ENCODE assay signal across 17 mouse cellular contexts in the genomic region with DNA sequence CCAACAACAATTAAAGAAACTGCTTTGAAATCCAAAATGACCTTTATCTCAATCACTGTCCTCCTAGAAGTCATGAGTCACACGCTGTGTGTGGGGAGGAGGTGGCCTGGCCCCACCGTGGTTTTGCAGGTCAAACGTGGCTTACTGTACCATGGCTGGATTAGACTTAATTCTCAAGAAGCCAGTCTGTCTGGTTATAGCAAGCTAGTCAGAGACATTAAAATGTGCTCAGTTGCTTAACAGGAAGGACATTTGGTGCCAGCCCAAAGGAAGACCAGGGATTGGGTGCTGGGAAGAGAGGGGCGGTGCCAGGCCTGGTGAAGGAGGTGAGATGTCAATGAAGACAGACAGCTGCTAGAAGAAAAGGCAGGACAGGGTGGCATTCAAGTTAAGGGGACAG.
DNase-seq lines count a peak whose midpoint lies in the region; ATAC-seq and TF ChIP-seq lines count a peak whose summit lies in the region.
"Had no signal": no experiment of that assay in that cellular context is flagged by ENCODE, and none has a peak within 500 bp of the region (broad histone marks: within the 10 kb centered on the region; RNA-seq: fewer than 3 reads in every experiment).

No protein-coding gene starts in this region.

- WGBS in midbrain, postnatal 0 days, result 89% methylated on average over 4 of the region's 4 CpGs

- H3K27me3 ChIP-seq in midbrain, postnatal 0 days (ENCODE audit: insufficient read depth, low read length), result no peaks in the 10 kb centered on the region
- H3K27me3 ChIP-seq: lung, embryonic 15.5 days; midbrain, embryonic 13.5 days had no signal

- peak; percentile 19 to 56 for DNase-seq in urinary bladder, adult 18-20 months (ENCODE audit: low spot score in 2 of 2)
- no peak for DNase-seq in urinary bladder, postnatal 10 days (ENCODE audit: low spot score)
- DNase-seq in kidney, adult 11 months, result peak; percentile 30
- peak; percentile 21 to 23 for DNase-seq in kidney, postnatal 36 days
- DNase-seq in urinary bladder, postnatal 36 days (ENCODE audit: low spot score in 2 of 2), result peak; percentile 42 to 72
- DNase-seq in right cerebral cortex, postnatal 14 days, result no peak
- DNase-seq in midbrain, postnatal 0 days (ENCODE audit: low spot score), result no peak
- DNase-seq: cerebellum, adult 18-20 months; gastrocnemius, adult 2 months; retina, postnatal 1 day had no signal

- H3K4me1 ChIP-seq in midbrain, postnatal 0 days (ENCODE audit: insufficient read depth, low read length), result no peaks in the 10 kb centered on the region
- H3K4me1 ChIP-seq: hindbrain, embryonic 10.5 days; lung, embryonic 15.5 days; midbrain, embryonic 13.5 days had no signal

- no peaks in the 10 kb centered on the region for H3K36me3 ChIP-seq in midbrain, postnatal 0 days (ENCODE audit: insufficient read depth, low read length)
- H3K36me3 ChIP-seq: heart, embryonic 12.5 days; hindbrain, embryonic 10.5 days; lung, embryonic 15.5 days; midbrain, embryonic 13.5 days had no signal

- no peak for ATAC-seq in erythroid progenitor cell, adult 5-6 weeks (replicated peaks; ENCODE audit: low FRiP score, poor library complexity, severe bottlenecking)
- no peak for ATAC-seq in midbrain, postnatal 0 days (ENCODE audit: low FRiP score)
- ATAC-seq: CD4-positive, CD25-positive, alpha-beta regulatory T cell, adult 4 months; intestine, postnatal 0 days; midbrain, embryonic 13.5 days had no signal

- no peak overlapping the region for H3K4me3 ChIP-seq in midbrain, postnatal 0 days (ENCODE audit: low read depth, low read length)
- H3K4me3 ChIP-seq: gastrocnemius, adult 2 months; heart, embryonic 12.5 days; hindbrain, embryonic 10.5 days; lung, embryonic 15.5 days; midbrain, embryonic 13.5 days had no signal

- TF ChIP-seq CTCF in midbrain, postnatal 0 days (IDR thresholded peaks at IDR 0.05), result no peak

- H3K9me3 ChIP-seq in midbrain, postnatal 0 days (ENCODE audit: low read length), result no peaks in the 10 kb centered on the region
- H3K9me3 ChIP-seq: heart, embryonic 12.5 days; hindbrain, embryonic 10.5 days; lung, embryonic 15.5 days; midbrain, embryonic 13.5 days had no signal

- H3K27ac ChIP-seq in midbrain, postnatal 0 days (ENCODE audit: low read depth, low read length), result no peak overlapping the region
- H3K27ac ChIP-seq: gastrocnemius, adult 2 months; hindbrain, embryonic 10.5 days; lung, embryonic 15.5 days; midbrain, embryonic 13.5 days had no signal

- no peak overlapping the region for H3K9ac ChIP-seq in midbrain, postnatal 0 days (replicated peaks; ENCODE audit: low read length, poor library complexity, severe bottlenecking)
- H3K9ac ChIP-seq: heart, embryonic 12.5 days; lung, embryonic 15.5 days; midbrain, embryonic 13.5 days had no signal

- H3K4me2 ChIP-seq in midbrain, postnatal 0 days (ENCODE audit: low read depth, low read length, poor library complexity, severe bottlenecking), result no peak overlapping the region
- H3K4me2 ChIP-seq: heart, embryonic 12.5 days; lung, embryonic 15.5 days; midbrain, embryonic 13.5 days had no signal

Comparison
In these comparisons a context has a peak if more than half of its experiments do, and no peak if none do; other contexts are left out.
1. DNase-seq: peak in urinary bladder, adult 18-20 months (2 of 2), kidney, adult 11 months (single experiment), kidney, postnatal 36 days (2 of 2) and urinary bladder, postnatal 36 days (2 of 2); none in urinary bladder, postnatal 10 days (single experiment), right cerebral cortex, postnatal 14 days (single experiment) and midbrain, postnatal 0 days (single experiment).